Mouse (Mus musculus): ENCODE measurements at regions not wholly inside any gene's neighbourhood (a gene's known extent, or its start where the extent isn't known, plus 50 kb on each side); places are given as distances from the start of the nearest gene placed in this dataset.
A peak's percentile ranks its signal among the peaks of the same experiment; 100 is the strongest.

GRCm38 (mm10) chr13:37220436-37220835 lies 124.6 kb upstream of the Ly86 start:
- Histone ChIP-seq H3K36me3 (ENCODE audit: control insufficient read depth, insufficient read depth, low read length) (no peaks in the 10 kb centered on the region), H3K4me1 (ENCODE audit: control insufficient read depth, insufficient read depth, low read length) (no peaks in the 10 kb centered on the region), H3K9me3 (ENCODE audit: control insufficient read depth, low read length) (no peaks in the 10 kb centered on the region), H3K27me3 (ENCODE audit: control insufficient read depth, insufficient read depth, low read length) (no peaks in the 10 kb centered on the region), H3K4me2 (no peak overlapping the region), H3K27ac (ENCODE audit: low read depth, low read length) (no peak overlapping the region), H3K9ac (ENCODE audit: low read length) (no peak overlapping the region), H3K4me3 (ENCODE audit: low read depth, low read length) (no peak overlapping the region)
- ATAC-seq (ENCODE audit: low FRiP score) (no peak), DNase-seq (ENCODE audit: low spot score, missing footprints) (no peak)
- WGBS = 91% methylated on average over 3 of the region's 3 CpGs

GRCm38 (mm10) chr13:37218596-37218995 lies 126.4 kb upstream of the Ly86 start:
- Histone ChIP-seq H3K4me1 (ENCODE audit: control insufficient read depth, insufficient read depth, low read length) (no peaks in the 10 kb centered on the region), H3K27me3 (ENCODE audit: control insufficient read depth, insufficient read depth, low read length) (no peaks in the 10 kb centered on the region), H3K9me3 (ENCODE audit: control insufficient read depth, low read length) (no peaks in the 10 kb centered on the region), H3K36me3 (ENCODE audit: control insufficient read depth, insufficient read depth, low read length) (no peaks in the 10 kb centered on the region), H3K9ac (ENCODE audit: low read length) (no peak overlapping the region), H3K4me2 (no peak overlapping the region), H3K4me3 (ENCODE audit: low read depth, low read length) (no peak overlapping the region), H3K27ac (ENCODE audit: low read depth, low read length) (no peak overlapping the region)
- DNase-seq (ENCODE audit: low spot score, missing footprints) (no peak), ATAC-seq (ENCODE audit: low FRiP score) (no peak)
- WGBS = 95% methylated on average over 4 of the region's 4 CpGs

GRCm38 (mm10) chr13:37214590-37215282 lies 130.3 kb upstream of the Ly86 start:
- Histone ChIP-seq H3K4me2 (no peak overlapping the region), H3K27ac (ENCODE audit: low read depth, low read length) (no peak overlapping the region), H3K4me1 (ENCODE audit: control insufficient read depth, insufficient read depth, low read length) (no peaks in the 10 kb centered on the region), H3K27me3 (ENCODE audit: control insufficient read depth, insufficient read depth, low read length) (no peaks in the 10 kb centered on the region), H3K4me3 (ENCODE audit: low read depth, low read length) (no peak overlapping the region), H3K9me3 (ENCODE audit: control insufficient read depth, low read length) (no peaks in the 10 kb centered on the region), H3K36me3 (ENCODE audit: control insufficient read depth, insufficient read depth, low read length) (no peaks in the 10 kb centered on the region), H3K9ac (ENCODE audit: low read length) (no peak overlapping the region)
- ATAC-seq (ENCODE audit: low FRiP score) (no peak), DNase-seq (ENCODE audit: low spot score, missing footprints) (no peak)
- 81% methylated on average over 8 of the region's 8 CpGs for WGBS

GRCm38 (mm10) chr13:37197136-37197535 lies 147.1 kb upstream of the F13a1 start:
- Histone ChIP-seq H3K4me3 (ENCODE audit: low read depth, low read length) (no peak overlapping the region), H3K36me3 (ENCODE audit: control insufficient read depth, insufficient read depth, low read length) (no peaks in the 10 kb centered on the region), H3K9me3 (ENCODE audit: control insufficient read depth, low read length) (no peaks in the 10 kb centered on the region), H3K4me1 (ENCODE audit: control insufficient read depth, insufficient read depth, low read length) (no peaks in the 10 kb centered on the region), H3K27ac (ENCODE audit: low read depth, low read length) (no peak overlapping the region), H3K4me2 (no peak overlapping the region), H3K9ac (ENCODE audit: low read length) (no peak overlapping the region), H3K27me3 (ENCODE audit: control insufficient read depth, insufficient read depth, low read length) (no peaks in the 10 kb centered on the region)
- 96% methylated on average over 2 of the region's 2 CpGs for WGBS
- DNase-seq (ENCODE audit: low spot score, missing footprints) (no peak), ATAC-seq (ENCODE audit: low FRiP score) (no peak)

GRCm38 (mm10) chr13:37195857-37196256 lies 145.8 kb upstream of the F13a1 start:
- Histone ChIP-seq H3K27me3 (ENCODE audit: control insufficient read depth, insufficient read depth, low read length) (no peaks in the 10 kb centered on the region), H3K9ac (ENCODE audit: low read length) (no peak overlapping the region), H3K4me3 (ENCODE audit: low read depth, low read length) (no peak overlapping the region), H3K4me1 (ENCODE audit: control insufficient read depth, insufficient read depth, low read length) (no peaks in the 10 kb centered on the region), H3K9me3 (ENCODE audit: control insufficient read depth, low read length) (no peaks in the 10 kb centered on the region), H3K4me2 (no peak overlapping the region), H3K36me3 (ENCODE audit: control insufficient read depth, insufficient read depth, low read length) (no peaks in the 10 kb centered on the region), H3K27ac (ENCODE audit: low read depth, low read length) (no peak overlapping the region)
- DNase-seq (ENCODE audit: low spot score, missing footprints) (no peak), ATAC-seq (ENCODE audit: low FRiP score) (no peak)
- 82% methylated on average over 1 of the region's 1 CpGs for WGBS

- H3K4me1 ChIP-seq (ENCODE audit: control insufficient read depth, insufficient read depth, low read length) = no peaks in the 10 kb centered on the region
- H3K36me3 ChIP-seq (ENCODE audit: control insufficient read depth, insufficient read depth, low read length) = no peaks in the 10 kb centered on the region
- ATAC-seq (ENCODE audit: low FRiP score) (no peak), DNase-seq (ENCODE audit: low spot score, missing footprints) (peak; percentile 74)
- H3K27ac ChIP-seq (ENCODE audit: low read depth, low read length) = no peak overlapping the region
- H3K4me3 ChIP-seq (ENCODE audit: low read depth, low read length) = no peak overlapping the region
- H3K27me3 ChIP-seq (ENCODE audit: control insufficient read depth, insufficient read depth, low read length) = no peaks in the 10 kb centered on the region
- 83% methylated on average over 9 of the region's 9 CpGs for WGBS
- no peaks in the 10 kb centered on the region for H3K9me3 ChIP-seq (ENCODE audit: control insufficient read depth, low read length)
- no peak overlapping the region for H3K9ac ChIP-seq (ENCODE audit: low read length)
- no peak overlapping the region for H3K4me2 ChIP-seq
Observed at GRCm38 (mm10) chr13:37181169-37181787, 131.2 kb upstream of the F13a1 start.

GRCm38 (mm10) chr13:37176526-37176925 lies 126.5 kb upstream of the F13a1 start:
- no peaks in the 10 kb centered on the region for H3K9me3 ChIP-seq (ENCODE audit: control insufficient read depth, low read length)
- DNase-seq (ENCODE audit: low spot score, missing footprints) (no peak), ATAC-seq (ENCODE audit: low FRiP score) (no peak)

GRCm38 (mm10) chr13:37175997-37176396 lies 126.0 kb upstream of the F13a1 start:
- WGBS = 85% methylated on average over 8 of the region's 8 CpGs
- Histone ChIP-seq H3K9me3 (ENCODE audit: control insufficient read depth, low read length) (no peaks in the 10 kb centered on the region), H3K27me3 (ENCODE audit: control insufficient read depth, insufficient read depth, low read length) (no peaks in the 10 kb centered on the region), H3K4me1 (ENCODE audit: control insufficient read depth, insufficient read depth, low read length) (no peaks in the 10 kb centered on the region), H3K36me3 (ENCODE audit: control insufficient read depth, insufficient read depth, low read length) (no peaks in the 10 kb centered on the region), H3K4me2 (no peak overlapping the region), H3K9ac (ENCODE audit: low read length) (no peak overlapping the region), H3K4me3 (ENCODE audit: low read depth, low read length) (no peak overlapping the region), H3K27ac (ENCODE audit: low read depth, low read length) (no peak overlapping the region)
- DNase-seq (ENCODE audit: low spot score, missing footprints) = no peak
- ATAC-seq (ENCODE audit: low FRiP score) = no peak

More at GRCm38 (mm10) chr13:37176526-37176925, 126.5 kb upstream of the F13a1 start:
- H3K4me2 ChIP-seq = no peak overlapping the region
- H3K27ac ChIP-seq (ENCODE audit: low read depth, low read length) = no peak overlapping the region
- H3K9ac ChIP-seq (ENCODE audit: low read length) = no peak overlapping the region
- H3K4me3 ChIP-seq (ENCODE audit: low read depth, low read length) = no peak overlapping the region
- H3K36me3 ChIP-seq (ENCODE audit: control insufficient read depth, insufficient read depth, low read length) = no peaks in the 10 kb centered on the region
- no peaks in the 10 kb centered on the region for H3K27me3 ChIP-seq (ENCODE audit: control insufficient read depth, insufficient read depth, low read length)
- 93% methylated on average over 1 of the region's 1 CpGs for WGBS
- H3K4me1 ChIP-seq (ENCODE audit: control insufficient read depth, insufficient read depth, low read length) = no peaks in the 10 kb centered on the region

GRCm38 (mm10) chr13:37158831-37159522 lies 108.9 kb upstream of the F13a1 start:
- Histone ChIP-seq H3K9me3 (ENCODE audit: control insufficient read depth, low read length) (no peaks in the 10 kb centered on the region), H3K27ac (ENCODE audit: low read depth, low read length) (no peak overlapping the region), H3K27me3 (ENCODE audit: control insufficient read depth, insufficient read depth, low read length) (no peaks in the 10 kb centered on the region), H3K36me3 (ENCODE audit: control insufficient read depth, insufficient read depth, low read length) (no peaks in the 10 kb centered on the region), H3K4me1 (ENCODE audit: control insufficient read depth, insufficient read depth, low read length) (no peaks in the 10 kb centered on the region), H3K4me2 (no peak overlapping the region), H3K4me3 (ENCODE audit: low read depth, low read length) (no peak overlapping the region), H3K9ac (ENCODE audit: low read length) (no peak overlapping the region)
- 85% methylated on average over 4 of the region's 4 CpGs for WGBS
- ATAC-seq (ENCODE audit: low FRiP score) (no peak), DNase-seq (ENCODE audit: low spot score, missing footprints) (no peak)
